Mouse (Mus musculus) lung, postnatal 0 days (tissue): Measurements from ENCODE around the gene Zcchc17.

ENCODE experiments used
- CTCF ChIP-seq: IDR thresholded peaks from 2 replicates; pipeline ENCODE4 v1.5.1; 2016; ENCODE audit warnings: antibody characterized with exemption, mild to moderate bottlenecking
- EP300 ChIP-seq: IDR thresholded peaks from 2 replicates; pipeline ENCODE4 v1.6.1; 2016; ENCODE audit warnings: antibody characterized with exemption, mild to moderate bottlenecking, control low read depth

DNA sequence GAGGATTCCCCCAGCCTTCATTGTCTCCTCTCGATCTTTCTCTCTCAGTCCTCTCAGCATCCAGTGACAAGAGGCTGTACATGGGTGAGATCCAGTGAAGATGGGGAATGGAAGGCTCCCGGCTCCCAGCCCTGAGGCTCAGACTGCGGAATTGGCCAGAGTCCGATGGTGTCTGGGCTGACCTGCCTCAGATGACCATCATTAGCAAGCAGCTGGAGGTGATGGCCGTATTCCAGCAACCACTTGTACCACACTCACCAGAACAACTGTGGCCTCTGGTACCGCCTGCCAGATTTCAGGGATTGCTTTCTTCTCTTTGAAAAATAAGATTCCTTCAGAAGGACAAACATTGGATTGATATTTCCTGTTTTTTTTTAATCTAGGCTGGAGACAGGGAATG is 29.8 kb upstream of the Zcchc17 start:
- no peak for TF ChIP-seq CTCF
- TF ChIP-seq EP300: no peak
